Mouse (Mus musculus): ENCODE measurements around the gene Slc7a1.
A peak's percentile ranks its signal among the peaks of the same experiment; 100 is the strongest.

Slc7a1 gene

GRCm38 (mm10) chr5:148399660-148400443, at the start of gene Slc7a1:
Gene Slc7a1, minus strand, starts transcription at chr5:148399904.
- peak; percentile 74 for DNase-seq (ENCODE audit: low spot score)

- DNase-seq (ENCODE audit: low spot score) = no peak
Observed at GRCm38 (mm10) chr5:148444974-148445373, 45.3 kb upstream of the Slc7a1 start.

DNA sequence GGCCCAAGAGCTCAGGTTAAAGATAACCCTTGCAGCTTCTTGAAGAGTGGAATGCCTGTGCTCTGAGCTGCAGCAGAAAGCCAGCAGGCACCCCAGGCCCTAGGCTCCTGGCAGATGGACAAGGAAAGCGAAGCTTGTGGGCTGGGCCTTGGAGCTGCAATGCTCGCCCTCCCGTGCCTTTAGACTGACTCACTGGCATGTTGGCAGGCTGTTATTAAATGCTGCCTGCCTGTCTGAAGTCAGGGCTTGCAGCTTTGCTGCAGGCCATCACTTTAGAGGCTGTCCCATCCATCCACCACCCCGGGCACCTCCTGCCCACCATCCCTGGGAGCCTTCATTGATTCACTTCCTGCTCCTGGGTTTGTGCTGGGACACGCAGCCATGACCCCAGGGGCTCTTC, 44.0 kb upstream of the Slc7a1 start:
- DNase-seq (ENCODE audit: low spot score) = no peak

DNA sequence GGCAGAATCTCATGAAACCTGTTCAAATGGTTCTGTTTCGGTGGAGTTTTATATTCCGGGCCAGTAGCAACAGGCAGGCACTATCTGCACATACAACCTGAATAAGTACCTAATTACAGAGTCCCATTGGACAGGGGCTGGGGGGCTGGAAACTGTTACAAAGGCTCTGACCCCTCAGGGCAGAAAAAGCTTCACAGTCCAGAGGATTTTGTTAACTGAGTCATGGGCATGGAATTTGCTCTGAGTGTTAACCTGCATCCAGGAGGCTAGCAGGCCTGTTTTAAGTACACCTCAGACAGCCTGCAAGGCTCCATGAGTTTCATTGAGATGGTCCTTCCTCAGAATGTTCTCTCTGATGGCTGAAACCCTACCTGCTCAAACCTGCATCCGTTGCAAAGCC, 36.0 kb upstream of the Slc7a1 start:
- DNase-seq (ENCODE audit: low spot score) = no peak

- DNase-seq (ENCODE audit: low spot score) = no peak
Observed at GRCm38 (mm10) chr5:148432121-148432520, 32.4 kb upstream of the Slc7a1 start.

DNA sequence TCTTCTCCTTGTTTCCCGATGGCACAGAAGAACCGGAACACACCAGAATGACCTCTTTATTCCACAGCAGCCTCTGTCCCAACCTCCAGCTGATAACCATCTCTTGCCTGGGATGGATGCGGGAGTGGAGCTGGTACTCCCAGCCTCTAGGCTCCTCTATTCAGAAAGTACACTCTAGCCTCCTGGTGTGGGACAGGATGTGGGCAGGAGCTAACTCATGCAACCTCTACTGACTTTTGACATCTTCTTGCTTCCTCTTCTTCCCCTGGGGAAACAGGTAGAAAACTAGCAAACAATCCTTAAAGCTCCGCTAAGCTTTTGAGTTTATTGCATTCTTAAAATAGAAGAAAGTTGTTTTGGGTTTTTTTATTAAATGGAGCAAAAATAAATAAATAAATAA, 29.1 kb upstream of the Slc7a1 start:
- no peak for DNase-seq (ENCODE audit: low spot score)

DNA sequence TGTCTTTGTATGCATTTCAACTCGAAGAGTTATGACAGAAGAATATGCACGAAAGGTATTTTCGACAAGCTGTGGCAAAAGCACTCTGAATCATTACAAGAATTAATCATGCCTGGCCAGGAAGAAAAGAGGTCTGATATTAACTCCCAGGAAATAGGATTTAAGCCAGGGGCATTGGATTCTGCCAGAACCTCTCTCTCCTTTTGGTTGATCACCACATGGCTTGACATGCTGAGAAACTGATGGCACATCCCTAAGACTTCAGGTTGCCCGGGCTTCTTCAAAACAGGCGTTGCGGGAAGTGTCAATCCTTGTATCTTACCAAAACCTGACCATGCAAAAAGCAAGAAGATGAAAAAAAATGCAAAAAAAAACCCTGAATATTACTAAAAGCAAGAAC, 25.4 kb upstream of the Slc7a1 start:
- no peak for DNase-seq (ENCODE audit: low spot score)

DNA sequence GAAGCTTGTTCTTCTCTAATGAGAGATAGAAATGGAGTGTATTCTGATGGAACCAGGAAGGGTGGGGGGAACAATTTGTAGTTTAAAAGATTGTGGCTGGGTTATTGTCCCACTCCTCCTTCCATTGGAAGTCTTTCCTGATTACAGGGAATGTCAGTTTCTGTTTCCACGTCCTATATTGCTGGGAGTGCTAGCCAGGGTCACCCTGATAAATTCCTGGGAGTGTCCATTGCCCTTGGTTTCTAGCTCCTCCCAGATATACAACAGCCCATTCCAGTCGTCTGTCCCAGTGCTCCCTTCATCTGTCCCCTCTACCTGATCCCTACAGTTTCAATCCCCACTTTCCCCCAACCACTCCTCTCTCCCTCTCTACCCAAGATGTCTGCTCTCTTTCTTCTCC, 21.6 kb upstream of the Slc7a1 start:
- DNase-seq (ENCODE audit: low spot score) = no peak

DNA sequence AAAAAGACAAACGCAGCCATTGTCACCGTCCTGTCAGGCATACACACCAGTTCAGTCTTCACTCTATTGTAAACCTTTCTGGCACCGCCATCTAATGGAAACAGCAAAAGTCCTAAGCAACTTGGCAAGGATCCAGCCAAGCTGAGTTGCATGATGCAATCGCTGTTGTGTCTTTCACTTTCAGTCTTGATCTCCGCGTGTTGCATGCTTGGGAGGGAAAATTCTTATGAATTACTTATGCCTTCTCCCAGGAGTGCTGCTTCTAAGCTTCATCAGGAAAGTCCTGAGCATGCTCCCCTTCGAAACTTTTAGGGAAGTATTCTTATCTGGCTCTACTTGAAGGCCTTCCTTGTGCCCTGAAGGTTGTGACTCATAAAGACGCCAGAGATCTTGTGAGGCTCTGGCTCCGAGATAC, 19.4 kb upstream of the Slc7a1 start:
- no peak for DNase-seq (ENCODE audit: low spot score)

DNA sequence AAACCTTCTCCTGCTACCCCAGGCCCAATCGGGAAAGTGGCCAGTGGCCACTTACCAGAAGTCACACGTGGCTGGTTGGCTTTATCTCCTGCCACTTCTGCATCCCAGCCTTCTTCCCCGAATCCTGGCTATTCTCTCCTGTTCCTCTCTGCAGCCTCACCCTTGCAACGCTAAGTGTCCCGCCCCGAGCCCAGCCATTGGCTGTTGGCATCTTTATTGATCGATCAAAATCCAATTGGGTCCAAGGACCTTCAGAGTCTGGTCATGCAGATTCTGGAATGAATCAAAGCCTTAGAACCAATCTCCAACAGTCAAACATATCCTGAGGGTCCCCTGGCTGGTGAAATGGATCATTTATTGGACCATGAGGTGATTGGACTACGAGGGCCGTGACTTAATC, 18.7 kb upstream of the Slc7a1 start:
- DNase-seq (ENCODE audit: low spot score) = no peak

DNA sequence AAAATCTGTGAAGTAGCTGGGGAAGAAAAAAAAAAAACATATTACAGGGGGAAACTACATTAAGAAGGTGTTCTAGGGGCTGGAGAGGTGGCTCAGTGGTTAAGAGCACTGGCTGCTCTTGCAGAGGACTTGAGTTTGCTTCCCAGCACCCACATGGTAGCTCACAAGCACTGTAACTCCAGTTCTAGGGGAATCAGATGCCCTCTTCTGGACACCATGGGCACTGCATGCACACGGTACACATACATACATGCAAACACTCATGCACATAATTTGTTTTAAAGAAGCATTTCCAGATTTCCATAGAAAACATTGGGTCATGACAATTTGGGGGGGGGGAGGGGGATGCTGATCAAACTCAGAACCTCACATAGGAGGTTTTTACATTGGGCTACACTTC, 18.1 kb upstream of the Slc7a1 start:
- no peak for DNase-seq (ENCODE audit: low spot score)

DNA sequence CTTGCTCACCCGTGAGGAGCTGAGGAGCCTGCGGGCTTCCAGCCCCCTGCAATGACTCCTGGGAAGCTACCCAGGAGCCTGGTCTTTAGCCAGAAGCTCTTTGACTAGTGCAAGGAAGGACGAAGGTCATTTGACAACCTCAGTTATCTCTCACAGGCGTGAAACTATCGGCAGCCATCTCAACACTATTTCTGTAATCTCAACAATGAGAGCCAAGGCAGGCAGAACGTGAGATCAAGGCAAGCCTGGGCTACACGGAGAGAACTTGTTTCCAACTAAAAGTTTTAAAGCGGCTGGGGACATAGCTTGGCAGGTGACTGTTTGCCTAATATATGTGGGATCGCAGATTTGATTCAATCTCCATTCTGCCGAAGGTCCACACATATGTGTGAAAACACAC, 16.8 kb upstream of the Slc7a1 start:
- no peak for DNase-seq (ENCODE audit: low spot score)

GRCm38 (mm10) chr5:148414233-148414632, 14.5 kb upstream of the Slc7a1 start:
- no peak for DNase-seq (ENCODE audit: low spot score)

DNA sequence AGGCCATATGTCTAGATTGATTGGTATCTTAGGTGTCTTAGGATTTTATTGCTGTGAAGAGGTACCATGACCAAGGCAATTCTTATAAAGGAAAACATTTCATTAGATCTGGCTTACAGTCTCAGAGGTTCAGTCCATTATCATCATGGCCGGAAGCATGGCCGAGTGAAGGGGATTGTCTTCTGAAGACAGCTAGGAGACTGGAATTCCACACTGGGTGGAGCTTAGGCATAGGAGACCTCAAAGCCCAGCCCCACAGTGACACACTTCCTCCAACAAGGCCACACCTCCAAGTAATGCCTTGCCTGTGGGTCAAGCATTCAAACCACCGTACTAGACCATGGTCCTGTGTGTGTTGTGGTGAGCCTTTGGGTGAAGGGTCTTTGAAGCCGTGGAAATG, 12.8 kb upstream of the Slc7a1 start:
- no peak for DNase-seq (ENCODE audit: low spot score)

- DNase-seq (ENCODE audit: low spot score) = no peak
Observed at GRCm38 (mm10) chr5:148409465-148409864, 9.8 kb upstream of the Slc7a1 start.

DNA sequence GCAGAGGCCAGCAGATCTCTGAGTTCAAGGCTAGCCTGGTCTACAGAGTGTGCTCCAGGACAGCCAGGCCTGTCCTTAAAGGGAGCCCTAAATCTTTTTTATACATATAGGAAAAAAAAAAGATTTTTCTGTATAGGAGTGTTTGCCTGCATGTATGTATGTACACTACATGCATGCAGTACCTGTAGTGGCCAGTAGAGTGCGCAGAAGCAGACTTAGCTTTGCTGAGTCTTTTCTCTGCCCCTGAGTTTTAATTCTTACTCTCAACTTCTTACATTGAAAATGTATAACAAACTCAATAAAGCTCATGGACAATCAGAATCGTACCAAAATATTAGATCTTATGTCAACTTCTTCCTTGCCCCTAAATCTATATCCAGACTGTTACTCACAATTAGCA, 7.2 kb upstream of the Slc7a1 start:
- no peak for DNase-seq (ENCODE audit: low spot score)

- no peak for DNase-seq (ENCODE audit: low spot score)
Observed at GRCm38 (mm10) chr5:148404548-148404947, 4.8 kb upstream of the Slc7a1 start.

DNA sequence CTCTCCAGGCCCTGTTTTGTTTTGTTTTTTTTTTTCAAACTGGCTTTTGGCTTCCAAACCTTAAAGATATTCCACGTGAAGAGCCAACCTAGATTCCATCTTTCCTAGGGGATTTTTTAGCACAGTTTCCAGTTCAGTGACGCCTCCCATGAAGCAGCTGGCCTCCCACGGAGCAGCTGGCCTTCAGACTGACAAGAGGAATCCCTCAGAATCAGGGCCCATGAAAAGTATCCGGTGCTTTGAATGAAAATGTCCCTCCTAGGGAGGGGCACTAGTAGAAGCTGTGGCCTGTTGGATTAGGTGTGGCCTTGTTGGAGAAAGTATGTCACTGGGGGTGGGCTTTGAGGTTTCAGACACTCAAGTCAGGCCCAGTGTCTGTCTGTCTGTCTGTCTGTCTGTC, 2.9 kb upstream of the Slc7a1 start:
- no peak for DNase-seq (ENCODE audit: low spot score)

DNA sequence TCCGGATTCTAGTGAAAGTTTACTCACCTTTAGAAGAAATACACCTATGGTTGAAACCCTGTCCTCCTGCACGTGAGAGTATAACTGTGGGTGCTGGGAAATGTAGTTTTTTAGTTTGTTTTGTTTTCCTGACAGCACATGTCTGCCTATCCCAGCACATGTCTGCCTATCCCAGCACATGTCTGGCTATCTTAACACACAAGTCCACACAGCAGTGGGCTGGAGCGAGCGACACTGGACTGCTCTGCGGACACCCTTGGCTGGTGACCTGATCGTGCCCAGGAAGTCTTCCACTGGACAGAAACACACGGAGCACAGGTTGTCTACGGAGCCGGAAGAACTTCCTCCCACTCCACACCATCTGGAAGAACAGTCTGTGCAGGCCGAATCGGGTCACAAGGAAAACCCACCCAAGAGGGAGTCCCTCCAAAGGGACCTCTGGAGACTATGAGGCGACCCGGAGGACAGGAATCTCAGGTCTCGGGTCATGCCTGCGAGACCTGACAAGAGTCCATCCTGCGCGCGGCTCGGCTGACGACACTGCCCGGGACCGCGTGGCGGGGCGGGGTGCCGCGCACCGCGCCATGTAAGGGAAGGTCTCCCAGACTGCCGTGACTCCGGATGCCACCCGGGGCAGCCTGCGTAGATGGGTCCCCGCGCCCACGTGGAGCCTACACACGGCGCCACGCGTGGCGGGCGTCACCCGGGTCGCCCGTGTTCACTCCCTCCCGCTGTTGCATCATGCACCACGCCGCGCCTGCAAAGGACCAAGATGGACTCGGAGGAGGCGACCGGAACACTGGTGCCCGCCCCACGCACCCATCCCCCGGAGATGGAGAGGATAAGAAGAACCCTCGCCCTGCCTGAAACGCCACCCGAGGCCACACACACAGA, 691 bp downstream of the Slc7a1 start:
- DNase-seq (ENCODE audit: low spot score) = peak; percentile 63

- no peak for DNase-seq (ENCODE audit: low spot score)
Observed at GRCm38 (mm10) chr5:148398451-148398765, 1.3 kb downstream of the Slc7a1 start.

DNA sequence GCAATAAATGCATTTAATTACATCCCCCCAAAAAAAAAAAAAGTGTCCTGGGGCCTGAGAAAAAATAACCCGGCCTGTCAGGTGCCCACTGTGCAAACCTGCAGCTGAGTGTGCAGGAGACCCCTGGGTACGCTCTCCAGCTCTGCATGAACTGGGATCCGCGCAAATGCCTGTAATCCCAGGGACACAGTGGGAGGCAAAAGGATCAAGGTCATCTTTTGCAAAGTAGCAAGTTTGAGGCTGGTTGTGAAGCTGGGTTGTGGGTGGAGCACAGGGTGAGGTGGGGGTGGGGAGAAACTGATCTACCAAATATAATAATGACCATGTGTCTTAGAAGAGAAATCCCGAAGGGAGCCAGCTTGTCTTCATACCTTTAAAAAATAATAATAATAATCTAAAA, 1.8 kb downstream of the Slc7a1 start:
- DNase-seq (ENCODE audit: low spot score) = no peak

- no peak for DNase-seq (ENCODE audit: low spot score)
Observed at GRCm38 (mm10) chr5:148397418-148397817, 2.3 kb downstream of the Slc7a1 start.

DNA sequence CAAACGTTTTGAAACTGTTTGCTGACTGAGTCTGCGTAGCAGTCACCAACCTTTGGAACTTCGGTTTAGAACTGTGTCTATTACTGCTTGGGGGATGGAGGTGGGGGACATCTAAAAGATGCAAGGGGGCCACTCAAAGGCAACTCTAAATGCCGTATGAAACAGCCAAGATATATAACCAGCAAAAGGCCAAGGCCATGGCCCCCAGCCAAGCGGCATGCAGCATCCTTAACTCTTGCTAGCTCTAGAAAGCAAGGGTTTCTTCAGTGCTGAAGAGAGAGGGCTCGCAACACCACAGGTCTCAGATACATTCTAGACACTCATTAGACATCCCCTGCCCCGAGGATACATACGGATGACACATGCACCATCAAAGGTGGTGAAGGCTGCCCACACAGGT, 6.4 kb downstream of the Slc7a1 start:
- no peak for DNase-seq (ENCODE audit: low spot score)

DNA sequence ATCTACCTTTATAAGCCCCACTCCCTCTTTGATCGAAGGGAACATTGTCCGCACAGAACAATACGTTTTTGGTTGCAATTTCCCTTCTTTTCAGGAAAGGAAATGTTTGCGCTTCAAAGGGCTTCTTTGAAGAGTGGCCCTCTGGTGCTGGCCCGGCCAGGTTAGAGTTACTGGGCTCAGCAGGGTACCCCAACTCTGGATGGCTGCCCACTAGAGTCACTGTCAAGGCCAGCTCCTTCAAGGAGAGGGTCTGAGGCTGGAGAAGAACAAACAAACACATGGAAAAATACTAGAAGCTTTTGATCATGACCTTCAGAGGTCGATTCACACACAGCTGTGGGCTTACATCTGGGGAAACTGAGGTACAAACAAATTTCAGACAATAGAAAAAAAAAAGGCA, 6.9 kb downstream of the Slc7a1 start:
- no peak for DNase-seq (ENCODE audit: low spot score)

Measured in embryo, embryonic 10 days (tissue).